Mouse (Mus musculus) ES-E14 (cell line): ENCODE measurements around the gene Bmpr2.

ENCODE experiments used
- CHD2 ChIP-seq: IDR thresholded peaks from 2 replicates; pipeline ENCODE4 v1.6.1; 2014; ENCODE audit warnings: mild to moderate bottlenecking, low read depth, low read length, inconsistent platforms
- MAFK ChIP-seq: IDR thresholded peaks from 2 replicates; pipeline ENCODE4 v1.6.1; 2014; ENCODE audit warnings: mild to moderate bottlenecking, low read depth, low read length, inconsistent platforms; ENCODE audit not compliant: insufficient read depth
- ZC3H11A ChIP-seq: IDR thresholded peaks from 2 replicates; pipeline ENCODE4 v1.6.1; 2012; ENCODE audit warnings: low read depth, mild to moderate bottlenecking, inconsistent platforms, low read length, borderline replicate concordance
- ZNF384 ChIP-seq: IDR thresholded peaks from 2 replicates; pipeline ENCODE4 v1.6.1; 2012; ENCODE audit warnings: low read depth, low read length, inconsistent platforms

DNA sequence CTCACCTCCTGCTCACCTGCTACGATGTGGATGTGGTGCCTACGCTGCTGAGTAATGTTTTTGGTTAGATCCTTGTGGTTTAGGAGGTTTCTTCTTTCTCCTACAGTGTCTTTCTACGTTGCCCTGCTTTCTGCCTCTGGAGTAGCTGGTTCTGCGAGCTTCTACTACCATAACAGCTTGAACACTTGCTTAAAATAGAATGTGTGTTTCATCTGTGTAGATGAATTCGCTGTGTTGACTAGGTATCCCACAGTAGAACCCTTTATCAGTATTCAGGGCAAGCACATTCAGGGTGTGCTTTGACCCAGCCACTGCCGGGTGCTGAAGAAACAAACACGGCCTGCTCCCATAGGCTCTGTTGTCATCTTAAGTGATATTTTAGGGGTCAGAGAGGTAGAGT lies 114.9 kb downstream of the Bmpr2 start:
- TF ChIP-seq ZNF384 (no peak), MAFK (no peak), ZC3H11A (no peak), CHD2 (no peak)
